In the genomic region with DNA sequence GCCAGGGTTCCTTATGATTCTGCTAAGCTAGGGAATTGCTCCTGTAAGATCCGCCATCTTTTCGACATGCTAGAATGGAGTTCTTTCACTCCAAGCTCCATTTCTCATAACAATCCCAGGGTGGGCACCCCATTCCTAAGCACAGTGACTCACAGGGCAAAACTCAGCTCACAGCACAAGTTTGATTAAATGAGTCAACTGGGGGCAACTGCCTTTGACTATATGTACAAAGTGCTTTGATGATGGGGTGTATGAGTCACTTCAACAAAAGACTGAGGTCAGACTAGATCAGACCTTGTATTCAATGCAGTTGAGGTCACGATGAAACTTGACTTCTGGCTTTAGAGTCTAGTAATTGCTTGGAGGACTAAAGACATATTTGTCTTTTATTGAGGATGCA, we compare ENCODE assay signal across 24 mouse cellular contexts.
DNase-seq lines count a peak whose midpoint lies in the region; ATAC-seq and TF ChIP-seq lines count a peak whose summit lies in the region.
"Had no signal": no experiment of that assay in that cellular context is flagged by ENCODE, and none has a peak within 500 bp of the region (broad histone marks: within the 10 kb centered on the region; RNA-seq: fewer than 3 reads in every experiment).

No protein-coding gene starts in this region.

- no peaks in the 10 kb centered on the region for H3K9me3 ChIP-seq in limb, embryonic 11.5 days (ENCODE audit: control insufficient read depth, low read length)
- no peaks in the 10 kb centered on the region for H3K9me3 ChIP-seq in limb, embryonic 10.5 days (replicated peaks)
- H3K9me3 ChIP-seq: embryonic facial prominence, embryonic 13.5 days; embryonic facial prominence, embryonic 15.5 days; forebrain, embryonic 10.5 days; forebrain, embryonic 12.5 days had no signal

- no peak overlapping the region for H3K27ac ChIP-seq in limb, embryonic 11.5 days (replicated peaks; ENCODE audit: low read depth, low read length)
- H3K27ac ChIP-seq in limb, embryonic 10.5 days, result no peak overlapping the region
- no peak overlapping the region for H3K27ac ChIP-seq in thymus, adult 2 months (ENCODE audit: control insufficient read depth, insufficient read depth, low read length)
- H3K27ac ChIP-seq: embryonic facial prominence, embryonic 13.5 days; embryonic facial prominence, embryonic 15.5 days; forebrain, embryonic 10.5 days; forebrain, embryonic 12.5 days had no signal

- WGBS in limb, embryonic 11.5 days, result 95% methylated on average over 3 of the region's 3 CpGs
- 93% methylated on average over 3 of the region's 3 CpGs for WGBS in limb, embryonic 10.5 days
- WGBS in thymus, adult 2 months, result 96% methylated on average over 3 of the region's 3 CpGs

- peak; percentile 55 for DNase-seq in heart, adult 11 months
- no peak for DNase-seq in heart, postnatal 25 days (ENCODE audit: low spot score)
- DNase-seq in limb, embryonic 11.5 days (ENCODE audit: low spot score), result peak; percentile 3
- no peak for DNase-seq in limb, embryonic 10.5 days (ENCODE audit: low spot score)
- peak; percentile 56 for DNase-seq in 416B (ENCODE audit: low read depth)
- DNase-seq in left cerebral cortex, adult 18-20 months (ENCODE audit: low spot score in 2 of 2), result no peak
- no peak for DNase-seq in thymus, adult 2 months
- DNase-seq: adrenal gland, postnatal 10 days; adrenal gland, postnatal 25 days; cerebellum, adult 11 months; cerebellum, adult 18-20 months; cerebellum, adult 8-10 months; cerebellum, adult 9-11 months; cerebellum, postnatal 14 days; cerebellum, postnatal 36 days; embryo, embryonic 11 days had no signal

- ATAC-seq in limb, embryonic 11.5 days (ENCODE audit: insufficient number of reproducible peaks, low FRiP score, low TSS enrichment, low read depth), result no peak
- ATAC-seq: forebrain, embryonic 14.5 days; forebrain, embryonic 16.5 days had no signal

- H3K27me3 ChIP-seq in limb, embryonic 11.5 days (ENCODE audit: control insufficient read depth, insufficient read depth, low read length), result no peaks in the 10 kb centered on the region
- no peaks in the 10 kb centered on the region for H3K27me3 ChIP-seq in limb, embryonic 10.5 days (ENCODE audit: low read depth, poor library complexity, severe bottlenecking)
- H3K27me3 ChIP-seq in myocyte (ENCODE audit: control insufficient read depth, insufficient read depth, insufficient read length), result no peaks in the 10 kb centered on the region
- no peaks in the 10 kb centered on the region for H3K27me3 ChIP-seq in thymus, adult 2 months (ENCODE audit: control insufficient read depth, insufficient read depth, low read length)
- H3K27me3 ChIP-seq: embryonic facial prominence, embryonic 13.5 days; embryonic facial prominence, embryonic 15.5 days; forebrain, embryonic 12.5 days had no signal

- no peak for TF ChIP-seq POLR2A in myocyte (IDR thresholded peaks at IDR 0.05; ENCODE audit: insufficient read length, low read depth)
- TF ChIP-seq POLR2A in thymus, adult 2 months (IDR thresholded peaks at IDR 0.05; ENCODE audit: control insufficient read depth, extremely low read depth, insufficient read depth, low read length, poor library complexity), result no peak

- no peak overlapping the region for H3ac ChIP-seq in myocyte (ENCODE audit: control insufficient read depth, insufficient read length)

- TF ChIP-seq CTCF in thymus, adult 2 months (IDR thresholded peaks at IDR 0.05; ENCODE audit: borderline replicate concordance, control insufficient read depth, extremely low read depth, insufficient read depth, low read length, poor library complexity), result no peak

- no peaks in the 10 kb centered on the region for H3K79me2 ChIP-seq in myocyte (ENCODE audit: control insufficient read depth, insufficient read depth)

- no peak overlapping the region for H3K4me2 ChIP-seq in limb, embryonic 11.5 days (ENCODE audit: low read depth, severe bottlenecking)
- peak overlapping the region; percentile 19 for H3K4me2 ChIP-seq in myocyte (ENCODE audit: low read depth)
- H3K4me2 ChIP-seq: embryonic facial prominence, embryonic 13.5 days; embryonic facial prominence, embryonic 15.5 days; forebrain, embryonic 12.5 days had no signal

- H3K9ac ChIP-seq in limb, embryonic 11.5 days (ENCODE audit: low read length), result no peak overlapping the region
- H3K9ac ChIP-seq: embryonic facial prominence, embryonic 13.5 days; embryonic facial prominence, embryonic 15.5 days; forebrain, embryonic 12.5 days had no signal

- H3K4me3 ChIP-seq in limb, embryonic 11.5 days (ENCODE audit: low read depth, low read length), result no peak overlapping the region
- H3K4me3 ChIP-seq in limb, embryonic 10.5 days, result no peak overlapping the region
- no peak overlapping the region for H3K4me3 ChIP-seq in myocyte
- H3K4me3 ChIP-seq in thymus, adult 2 months (ENCODE audit: control insufficient read depth, insufficient read depth, low read length), result no peak overlapping the region
- H3K4me3 ChIP-seq: embryonic facial prominence, embryonic 13.5 days; embryonic facial prominence, embryonic 15.5 days; erythroblast, embryonic 14.5 days; forebrain, embryonic 10.5 days; forebrain, embryonic 12.5 days had no signal

- no peaks in the 10 kb centered on the region for H3K36me3 ChIP-seq in limb, embryonic 11.5 days (ENCODE audit: control insufficient read depth, insufficient read depth, low read length)
- H3K36me3 ChIP-seq in limb, embryonic 10.5 days, result no peaks in the 10 kb centered on the region
- H3K36me3 ChIP-seq in myocyte (ENCODE audit: control insufficient read depth, insufficient read depth), result no peaks in the 10 kb centered on the region
- no peaks in the 10 kb centered on the region for H3K36me3 ChIP-seq in thymus, adult 2 months (ENCODE audit: control insufficient read depth, insufficient read depth, low read length)
- H3K36me3 ChIP-seq: embryonic facial prominence, embryonic 13.5 days; embryonic facial prominence, embryonic 15.5 days; forebrain, embryonic 10.5 days; forebrain, embryonic 12.5 days had no signal

- intact Hi-C loops in heart, postnatal 25 days (cut with DNase I), result no loop called here

- H3K4me1 ChIP-seq in limb, embryonic 11.5 days (ENCODE audit: control insufficient read depth, insufficient read depth, low read length), result no peaks in the 10 kb centered on the region
- H3K4me1 ChIP-seq in limb, embryonic 10.5 days, result peaks cover 24% of the 10 kb centered on the region
- no peaks in the 10 kb centered on the region for H3K4me1 ChIP-seq in thymus, adult 2 months (replicated peaks; ENCODE audit: control insufficient read depth, insufficient read depth, low read length)
- H3K4me1 ChIP-seq: embryonic facial prominence, embryonic 13.5 days; embryonic facial prominence, embryonic 15.5 days; forebrain, embryonic 12.5 days had no signal

TF ChIP-seq in myocyte, 11 proteins besides CTCF, POLR2A, EP300 and RAD21:
- TF ChIP-seq CEBPB (IDR thresholded peaks at IDR 0.05; ENCODE audit: insufficient read depth, poor library complexity, severe bottlenecking), result no peak
- no peak for TF ChIP-seq USF1 (IDR thresholded peaks at IDR 0.05; ENCODE audit: low read depth)
- TF ChIP-seq POLR2AphosphoS2 (IDR thresholded peaks at IDR 0.05; ENCODE audit: insufficient read length, low read depth), result no peak
- no peak for TF ChIP-seq MYOD1 (IDR thresholded peaks at IDR 0.05; ENCODE audit: control insufficient read depth in 1 of 3, insufficient read length in 2 of 3, low read depth in 2 of 3)
- no peak for TF ChIP-seq MAX (IDR thresholded peaks at IDR 0.05; ENCODE audit: low read depth)
- TF ChIP-seq SRF (IDR thresholded peaks at IDR 0.05; ENCODE audit: control insufficient read depth, insufficient read length, low read depth), result no peak
- TF ChIP-seq REST (IDR thresholded peaks at IDR 0.05; ENCODE audit: insufficient read depth, insufficient read length), result no peak
- TF ChIP-seq TCF12 (IDR thresholded peaks at IDR 0.05; ENCODE audit: insufficient read depth, poor library complexity, severe bottlenecking), result no peak
- TF ChIP-seq MYOG (IDR thresholded peaks at IDR 0.05; ENCODE audit: control insufficient read depth in 1 of 3, insufficient read depth in 1 of 3, insufficient read length in 2 of 3, low read depth in 2 of 3), result no peak
- no peak for TF ChIP-seq TCF3 (IDR thresholded peaks at IDR 0.05; ENCODE audit: insufficient read length, low read depth)
- TF ChIP-seq E2F4 (IDR thresholded peaks at IDR 0.05; ENCODE audit: insufficient read depth), result no peak
TF ChIP-seq in myocyte: peak in this region for 0.

Comparison
In these comparisons a context has a peak if more than half of its experiments do, and no peak if none do; other contexts are left out.
1. DNase-seq: peak in heart, adult 11 months (single experiment), limb, embryonic 11.5 days (single experiment) and 416B (single experiment); none in heart, postnatal 25 days (single experiment), limb, embryonic 10.5 days (single experiment), left cerebral cortex, adult 18-20 months (0 of 2) and thymus, adult 2 months (single experiment).